Mouse (Mus musculus) regulatory T cell (primary cell): Measurements from ENCODE around the gene Tm9sf1.

Experiments
- in situ Hi-C: fragments of 300-600 bp; cut with MboI, MseI; formaldehyde crosslinking; loops from one replicate; pipeline ENCODE4 v1.15.1; 2025; ENCODE audit warnings: high pct_unique_total_duplicates

Gene Tm9sf1

GRCm38 (mm10) chr14:55643060-55643907 is at the start of gene Tm9sf1:
Gene Tm9sf1 (minus strand): TSS chr14:55643806.
- in situ Hi-C loops, result no loop called here

GRCm38 (mm10) chr14:55689433-55689832 is 45.8 kb upstream of the Tm9sf1 start:
- in situ Hi-C loops, result no loop called here

GRCm38 (mm10) chr14:55682118-55682493 is 38.5 kb upstream of the Tm9sf1 start:
- in situ Hi-C loops, result loop anchor here (5.0 kb wide), 1 partner anchor 40 kb away; the partner anchor contains the start of gene Rabggta

GRCm38 (mm10) chr14:55681160-55682117 is 37.8 kb upstream of the Tm9sf1 start, which contains the start of gene Tinf2:
Gene Tinf2 (minus strand): TSS chr14:55681820.
- in situ Hi-C loops, result loop anchor here (5.0 kb wide), 1 partner anchor 41 kb away; the partner anchor contains the start of gene Rabggta

GRCm38 (mm10) chr14:55677615-55678014 is 34.0 kb upstream of the Tm9sf1 start:
- in situ Hi-C loops, result no loop called here

GRCm38 (mm10) chr14:55672741-55673060 is 29.1 kb upstream of the Tm9sf1 start:
- in situ Hi-C loops, result no loop called here

GRCm38 (mm10) chr14:55671833-55672740 is 28.5 kb upstream of the Tm9sf1 start, which contains the start of the genes Gmpr2 and Nedd8:
Gene Gmpr2 (plus strand): TSS chr14:55671941.
Gene Nedd8 (minus strand): TSS chr14:55672124.
- in situ Hi-C loops, result no loop called here

- in situ Hi-C loops, result no loop called here
Observed at GRCm38 (mm10) chr14:55671486-55671832, 27.9 kb upstream of the Tm9sf1 start.

- in situ Hi-C loops, result loop anchor here (10.0 kb wide), 1 partner anchor 244 kb away; the partner anchor contains the start of gene Sdr39u1
Observed at GRCm38 (mm10) chr14:55660636-55661035, 17.0 kb upstream of the Tm9sf1 start.

- in situ Hi-C loops, result loop anchor here (10.0 kb wide), 1 partner anchor 245 kb away; the partner anchor contains the start of gene Sdr39u1
Observed at GRCm38 (mm10) chr14:55659960-55660573, 16.5 kb upstream of the Tm9sf1 start, which contains the start of gene Mdp1. Gene Mdp1 (minus strand): TSS chr14:55660508.

- in situ Hi-C loops, result no loop called here
Observed at GRCm38 (mm10) chr14:55658011-55658410, 14.4 kb upstream of the Tm9sf1 start.

- in situ Hi-C loops, result no loop called here
Observed at GRCm38 (mm10) chr14:55656935-55657334, 13.3 kb upstream of the Tm9sf1 start.

- in situ Hi-C loops, result no loop called here
Observed at GRCm38 (mm10) chr14:55651528-55651927, 7.9 kb upstream of the Tm9sf1 start.

GRCm38 (mm10) chr14:55649884-55650283 is 6.3 kb upstream of the Tm9sf1 start, which contains the start of gene Tssk4:
Gene Tssk4 (plus strand): TSS chr14:55650184.
- in situ Hi-C loops, result no loop called here

- in situ Hi-C loops, result no loop called here
Observed at GRCm38 (mm10) chr14:55644261-55644888, 769 bp upstream of the Tm9sf1 start.

GRCm38 (mm10) chr14:55642679-55643059 is 937 bp downstream of the Tm9sf1 start:
- in situ Hi-C loops, result no loop called here

GRCm38 (mm10) chr14:55641291-55641690 is 2.3 kb downstream of the Tm9sf1 start:
- in situ Hi-C loops, result no loop called here

- in situ Hi-C loops, result no loop called here
Observed at GRCm38 (mm10) chr14:55640816-55641215, 2.8 kb downstream of the Tm9sf1 start.

GRCm38 (mm10) chr14:55637795-55638194 is 5.8 kb downstream of the Tm9sf1 start, which contains the start of gene Gm49378:
Gene Gm49378 (minus strand): TSS chr14:55637895.
- in situ Hi-C loops, result no loop called here

- in situ Hi-C loops, result no loop called here
Observed at GRCm38 (mm10) chr14:55635523-55636007, 8.0 kb downstream of the Tm9sf1 start, which contains the start of gene Ipo4. Gene Ipo4 (minus strand): TSS chr14:55635957.
